Mouse (Mus musculus): ENCODE data around the gene Fmn2. TPM values are rescaled to one million over a fixed set of nuclear protein-coding genes. Genes with fewer than 3 reads are reported as not detected.
A peak's percentile ranks its signal among the peaks of the same experiment; 100 is the strongest.

The Fmn2 gene
- polyA plus RNA-seq, 1 experiment: 0.22 TPM

- peak; percentile 41 for DNase-seq
- WGBS: 38% methylated on average over 2 of the region's 2 CpGs
- no peaks in the 10 kb centered on the region for H3K27me3 ChIP-seq (ENCODE audit: control insufficient read depth, insufficient read depth, low read length)
- no peaks in the 10 kb centered on the region for H3K36me3 ChIP-seq (ENCODE audit: control insufficient read depth, insufficient read depth, low read length)
- no peak overlapping the region for H3K27ac ChIP-seq (ENCODE audit: control insufficient read depth, insufficient read depth, low read length)
- H3K4me3 ChIP-seq (ENCODE audit: control insufficient read depth, insufficient read depth, low read length): no peak overlapping the region
- no peak for TF ChIP-seq CTCF (IDR thresholded peaks at IDR 0.05; ENCODE audit: borderline replicate concordance, control insufficient read depth, extremely low read depth, insufficient read depth, low read length, poor library complexity)
- TF ChIP-seq POLR2A (IDR thresholded peaks at IDR 0.05; ENCODE audit: control insufficient read depth, extremely low read depth, insufficient read depth, low read length, poor library complexity): no peak
- H3K4me1 ChIP-seq (replicated peaks; ENCODE audit: control insufficient read depth, insufficient read depth, low read length): no peaks in the 10 kb centered on the region
Observed at GRCm38 (mm10) chr1:174553272-174554007, 51.8 kb downstream of the Fmn2 start.

GRCm38 (mm10) chr1:174555412-174555811, 53.8 kb downstream of the Fmn2 start:
- no peaks in the 10 kb centered on the region for H3K36me3 ChIP-seq (ENCODE audit: control insufficient read depth, insufficient read depth, low read length)
- TF ChIP-seq POLR2A (IDR thresholded peaks at IDR 0.05; ENCODE audit: control insufficient read depth, extremely low read depth, insufficient read depth, low read length, poor library complexity): no peak
- TF ChIP-seq CTCF (IDR thresholded peaks at IDR 0.05; ENCODE audit: borderline replicate concordance, control insufficient read depth, extremely low read depth, insufficient read depth, low read length, poor library complexity): no peak
- DNase-seq: no peak
- 88% methylated on average over 3 of the region's 3 CpGs for WGBS
- no peak overlapping the region for H3K4me3 ChIP-seq (ENCODE audit: control insufficient read depth, insufficient read depth, low read length)
- H3K27ac ChIP-seq (ENCODE audit: control insufficient read depth, insufficient read depth, low read length): no peak overlapping the region
- no peaks in the 10 kb centered on the region for H3K27me3 ChIP-seq (ENCODE audit: control insufficient read depth, insufficient read depth, low read length)
- H3K4me1 ChIP-seq (replicated peaks; ENCODE audit: control insufficient read depth, insufficient read depth, low read length): no peaks in the 10 kb centered on the region

GRCm38 (mm10) chr1:174557211-174557610, 55.6 kb downstream of the Fmn2 start:
- H3K4me3 ChIP-seq (ENCODE audit: control insufficient read depth, insufficient read depth, low read length): no peak overlapping the region
- no peaks in the 10 kb centered on the region for H3K4me1 ChIP-seq (replicated peaks; ENCODE audit: control insufficient read depth, insufficient read depth, low read length)
- 87% methylated on average over 4 of the region's 4 CpGs for WGBS
- no peaks in the 10 kb centered on the region for H3K36me3 ChIP-seq (ENCODE audit: control insufficient read depth, insufficient read depth, low read length)
- TF ChIP-seq POLR2A (IDR thresholded peaks at IDR 0.05; ENCODE audit: control insufficient read depth, extremely low read depth, insufficient read depth, low read length, poor library complexity): no peak
- TF ChIP-seq CTCF (IDR thresholded peaks at IDR 0.05; ENCODE audit: borderline replicate concordance, control insufficient read depth, extremely low read depth, insufficient read depth, low read length, poor library complexity): no peak
- DNase-seq: no peak
- H3K27me3 ChIP-seq (ENCODE audit: control insufficient read depth, insufficient read depth, low read length): no peaks in the 10 kb centered on the region
- H3K27ac ChIP-seq (ENCODE audit: control insufficient read depth, insufficient read depth, low read length): no peak overlapping the region

GRCm38 (mm10) chr1:174557841-174558240, 56.2 kb downstream of the Fmn2 start:
- Histone ChIP-seq H3K4me3 (ENCODE audit: control insufficient read depth, insufficient read depth, low read length) (no peak overlapping the region), H3K4me1 (replicated peaks; ENCODE audit: control insufficient read depth, insufficient read depth, low read length) (no peaks in the 10 kb centered on the region), H3K36me3 (ENCODE audit: control insufficient read depth, insufficient read depth, low read length) (no peaks in the 10 kb centered on the region), H3K27me3 (ENCODE audit: control insufficient read depth, insufficient read depth, low read length) (no peaks in the 10 kb centered on the region), H3K27ac (ENCODE audit: control insufficient read depth, insufficient read depth, low read length) (no peak overlapping the region)
- no peak for DNase-seq
- 37% methylated on average over 3 of the region's 3 CpGs for WGBS
- TF ChIP-seq CTCF (IDR thresholded peaks at IDR 0.05; ENCODE audit: borderline replicate concordance, control insufficient read depth, extremely low read depth, insufficient read depth, low read length, poor library complexity): no peak
- TF ChIP-seq POLR2A (IDR thresholded peaks at IDR 0.05; ENCODE audit: control insufficient read depth, extremely low read depth, insufficient read depth, low read length, poor library complexity): no peak

GRCm38 (mm10) chr1:174558488-174558887, 56.9 kb downstream of the Fmn2 start:
- Histone ChIP-seq H3K4me1 (replicated peaks; ENCODE audit: control insufficient read depth, insufficient read depth, low read length) (no peaks in the 10 kb centered on the region), H3K36me3 (ENCODE audit: control insufficient read depth, insufficient read depth, low read length) (no peaks in the 10 kb centered on the region), H3K27ac (ENCODE audit: control insufficient read depth, insufficient read depth, low read length) (no peak overlapping the region), H3K27me3 (ENCODE audit: control insufficient read depth, insufficient read depth, low read length) (no peaks in the 10 kb centered on the region), H3K4me3 (ENCODE audit: control insufficient read depth, insufficient read depth, low read length) (no peak overlapping the region)
- TF ChIP-seq CTCF (IDR thresholded peaks at IDR 0.05; ENCODE audit: borderline replicate concordance, control insufficient read depth, extremely low read depth, insufficient read depth, low read length, poor library complexity): no peak
- no peak for TF ChIP-seq POLR2A (IDR thresholded peaks at IDR 0.05; ENCODE audit: control insufficient read depth, extremely low read depth, insufficient read depth, low read length, poor library complexity)
- 92% methylated on average over 2 of the region's 2 CpGs for WGBS
- DNase-seq: no peak

GRCm38 (mm10) chr1:174564561-174564960, 62.9 kb downstream of the Fmn2 start:
- Histone ChIP-seq H3K27ac (ENCODE audit: control insufficient read depth, insufficient read depth, low read length) (no peak overlapping the region), H3K4me3 (ENCODE audit: control insufficient read depth, insufficient read depth, low read length) (no peak overlapping the region), H3K36me3 (ENCODE audit: control insufficient read depth, insufficient read depth, low read length) (no peaks in the 10 kb centered on the region), H3K27me3 (ENCODE audit: control insufficient read depth, insufficient read depth, low read length) (no peaks in the 10 kb centered on the region), H3K4me1 (replicated peaks; ENCODE audit: control insufficient read depth, insufficient read depth, low read length) (no peaks in the 10 kb centered on the region)
- WGBS: 96% methylated on average over 6 of the region's 6 CpGs
- DNase-seq: no peak
- no peak for TF ChIP-seq CTCF (IDR thresholded peaks at IDR 0.05; ENCODE audit: borderline replicate concordance, control insufficient read depth, extremely low read depth, insufficient read depth, low read length, poor library complexity)
- TF ChIP-seq POLR2A (IDR thresholded peaks at IDR 0.05; ENCODE audit: control insufficient read depth, extremely low read depth, insufficient read depth, low read length, poor library complexity): no peak

All from thymus, adult 2 months (tissue).